Mouse (Mus musculus): ENCODE data around the gene Agap1. TPM values are rescaled to one million over a fixed set of nuclear protein-coding genes. Genes with fewer than 3 reads are reported as not detected.

The Agap1 gene
- polyA plus RNA-seq, 1 experiment from 2014 or later = 72.2 TPM

DNA sequence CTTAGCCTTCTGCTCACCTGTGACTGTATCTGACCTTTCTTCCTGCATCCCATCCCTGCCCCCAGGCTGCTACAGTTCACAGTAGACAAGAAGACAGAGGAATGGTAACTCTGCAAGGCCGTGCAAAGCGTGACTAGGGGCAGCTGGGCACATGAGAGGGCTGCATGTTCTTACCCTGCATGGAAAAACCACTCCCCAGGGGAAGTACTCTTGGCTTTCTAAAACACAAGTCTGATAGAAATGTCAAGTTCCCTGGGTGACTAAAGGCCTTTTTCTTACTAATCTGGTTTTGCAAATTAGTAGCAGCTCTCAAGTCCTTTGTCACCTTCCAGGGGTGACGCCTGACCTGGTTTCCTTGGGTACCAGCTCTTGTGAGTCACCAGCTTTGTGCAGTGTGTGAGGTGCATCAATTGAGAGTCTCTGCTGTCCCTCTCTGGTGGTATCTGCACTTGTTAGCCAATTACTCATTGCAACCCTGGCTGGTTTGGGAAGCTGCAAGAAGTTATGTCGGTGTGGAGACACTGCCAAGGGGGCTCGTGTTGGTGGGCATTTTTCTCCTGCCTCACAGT is 246.6 kb downstream of the Agap1 start:
- Histone ChIP-seq H3K4me2 (replicated peaks) (no peak overlapping the region), H3K4me1 (replicated peaks; ENCODE audit: control insufficient read depth, insufficient read depth, low read length) (peaks cover 36% of the 10 kb centered on the region), H3K4me3 (replicated peaks; ENCODE audit: low read length) (no peak overlapping the region), H3K9ac (no peak overlapping the region), H3K27me3 (ENCODE audit: control insufficient read depth, insufficient read depth, low read length) (no peaks in the 10 kb centered on the region), H3K9me3 (ENCODE audit: control insufficient read depth, low read length) (no peaks in the 10 kb centered on the region), H3K27ac (no peak overlapping the region), H3K36me3 (replicated peaks; ENCODE audit: control insufficient read depth, insufficient read depth) (peaks cover 12% of the 10 kb centered on the region)
- DNase-seq (ENCODE audit: low spot score) (no peak), ATAC-seq (ENCODE audit: low FRiP score) (no peak)
- 72% methylated on average over 5 of the region's 5 CpGs for WGBS

DNA sequence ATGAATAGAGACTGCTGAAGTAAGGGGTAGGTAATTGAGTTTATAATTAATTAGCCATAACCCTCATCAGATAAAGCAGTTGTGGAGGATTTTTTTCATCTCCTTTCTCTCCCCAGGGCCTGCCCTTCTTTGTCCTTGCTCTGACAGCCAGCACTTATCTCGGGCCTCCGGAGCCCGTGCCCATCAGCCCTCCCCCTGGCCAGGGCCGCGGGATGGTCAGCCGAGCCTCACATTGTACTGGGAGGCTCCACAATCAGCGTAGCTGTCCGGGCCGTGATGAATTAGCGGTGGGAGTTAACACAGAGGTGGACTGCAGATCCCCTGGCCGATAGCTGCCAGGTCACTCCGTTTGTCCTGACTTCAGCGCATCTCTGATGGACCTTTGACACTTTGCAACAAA is 248.7 kb downstream of the Agap1 start:
- Histone ChIP-seq H3K4me3 (replicated peaks; ENCODE audit: low read length) (no peak overlapping the region), H3K9me3 (ENCODE audit: control insufficient read depth, low read length) (no peaks in the 10 kb centered on the region), H3K27me3 (ENCODE audit: control insufficient read depth, insufficient read depth, low read length) (no peaks in the 10 kb centered on the region), H3K27ac (peak overlapping the region; percentile 33; the same call in 1 of the 2 replicates), H3K9ac (no peak overlapping the region), H3K4me1 (replicated peaks; ENCODE audit: control insufficient read depth, insufficient read depth, low read length) (peaks cover 46% of the 10 kb centered on the region), H3K4me2 (replicated peaks) (no peak overlapping the region), H3K36me3 (replicated peaks; ENCODE audit: control insufficient read depth, insufficient read depth) (peaks cover 13% of the 10 kb centered on the region)
- no peak for DNase-seq (ENCODE audit: low spot score)
- 9% methylated on average over 13 of the region's 13 CpGs for WGBS
- no peak for ATAC-seq (ENCODE audit: low FRiP score)

DNA sequence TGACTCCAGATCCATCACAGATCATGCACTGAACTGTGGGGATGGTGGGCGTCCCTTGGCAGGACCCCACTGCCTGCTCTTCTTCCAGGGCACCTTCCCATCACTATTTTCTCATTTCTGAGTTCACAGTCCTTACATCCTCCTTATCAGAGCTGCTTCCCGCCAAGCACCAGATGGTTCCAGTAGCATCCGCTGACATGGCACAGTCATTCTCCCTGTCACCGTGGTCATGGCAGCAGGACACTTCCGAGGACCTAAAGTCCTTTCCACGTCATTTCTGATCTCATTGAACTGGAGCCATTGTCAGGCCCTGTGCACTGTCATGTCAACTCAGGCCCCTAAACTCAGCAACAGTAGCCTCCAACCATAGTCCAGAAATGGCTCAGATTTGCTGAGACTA is 251.1 kb downstream of the Agap1 start:
- Histone ChIP-seq H3K27ac (no peak overlapping the region), H3K27me3 (ENCODE audit: control insufficient read depth, insufficient read depth, low read length) (no peaks in the 10 kb centered on the region), H3K4me1 (replicated peaks; ENCODE audit: control insufficient read depth, insufficient read depth, low read length) (peaks cover 41% of the 10 kb centered on the region), H3K36me3 (replicated peaks; ENCODE audit: control insufficient read depth, insufficient read depth) (peaks cover 12% of the 10 kb centered on the region; the same call in 1 of the 2 replicates), H3K4me3 (replicated peaks; ENCODE audit: low read length) (no peak overlapping the region), H3K4me2 (replicated peaks) (no peak overlapping the region), H3K9ac (no peak overlapping the region), H3K9me3 (ENCODE audit: control insufficient read depth, low read length) (no peaks in the 10 kb centered on the region)
- 86% methylated on average over 6 of the region's 6 CpGs for WGBS
- ATAC-seq (ENCODE audit: low FRiP score) (no peak), DNase-seq (ENCODE audit: low spot score) (no peak)

DNA sequence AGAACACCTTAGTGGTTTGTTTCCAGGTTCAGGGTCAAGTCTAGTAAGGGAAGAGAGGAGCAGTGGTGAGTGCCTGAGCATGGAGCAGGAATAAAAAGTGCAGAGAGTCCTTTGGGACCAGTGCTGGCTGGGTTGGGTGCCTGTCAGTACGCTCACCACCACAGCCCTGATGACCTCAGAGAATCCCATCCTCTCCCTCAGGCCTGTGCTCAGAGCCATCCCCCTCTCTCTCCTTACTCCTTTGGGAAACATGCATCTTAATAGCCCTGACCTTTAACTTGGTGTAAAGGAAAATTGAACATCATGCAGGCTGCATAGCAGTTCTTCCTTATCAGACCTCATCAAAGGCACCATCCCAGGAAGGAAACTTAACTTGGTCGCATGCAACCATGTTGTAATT is 252.3 kb downstream of the Agap1 start:
- Histone ChIP-seq H3K36me3 (replicated peaks; ENCODE audit: control insufficient read depth, insufficient read depth) (peaks cover 12% of the 10 kb centered on the region; the same call in 1 of the 2 replicates), H3K9me3 (ENCODE audit: control insufficient read depth, low read length) (no peaks in the 10 kb centered on the region), H3K4me1 (replicated peaks; ENCODE audit: control insufficient read depth, insufficient read depth, low read length) (peaks cover 36% of the 10 kb centered on the region), H3K4me3 (replicated peaks; ENCODE audit: low read length) (no peak overlapping the region), H3K9ac (no peak overlapping the region), H3K27me3 (ENCODE audit: control insufficient read depth, insufficient read depth, low read length) (no peaks in the 10 kb centered on the region), H3K4me2 (replicated peaks) (no peak overlapping the region), H3K27ac (no peak overlapping the region)
- ATAC-seq (ENCODE audit: low FRiP score) = no peak
- WGBS = 59% methylated on average over 2 of the region's 2 CpGs
- DNase-seq (ENCODE audit: low spot score) = no peak

DNA sequence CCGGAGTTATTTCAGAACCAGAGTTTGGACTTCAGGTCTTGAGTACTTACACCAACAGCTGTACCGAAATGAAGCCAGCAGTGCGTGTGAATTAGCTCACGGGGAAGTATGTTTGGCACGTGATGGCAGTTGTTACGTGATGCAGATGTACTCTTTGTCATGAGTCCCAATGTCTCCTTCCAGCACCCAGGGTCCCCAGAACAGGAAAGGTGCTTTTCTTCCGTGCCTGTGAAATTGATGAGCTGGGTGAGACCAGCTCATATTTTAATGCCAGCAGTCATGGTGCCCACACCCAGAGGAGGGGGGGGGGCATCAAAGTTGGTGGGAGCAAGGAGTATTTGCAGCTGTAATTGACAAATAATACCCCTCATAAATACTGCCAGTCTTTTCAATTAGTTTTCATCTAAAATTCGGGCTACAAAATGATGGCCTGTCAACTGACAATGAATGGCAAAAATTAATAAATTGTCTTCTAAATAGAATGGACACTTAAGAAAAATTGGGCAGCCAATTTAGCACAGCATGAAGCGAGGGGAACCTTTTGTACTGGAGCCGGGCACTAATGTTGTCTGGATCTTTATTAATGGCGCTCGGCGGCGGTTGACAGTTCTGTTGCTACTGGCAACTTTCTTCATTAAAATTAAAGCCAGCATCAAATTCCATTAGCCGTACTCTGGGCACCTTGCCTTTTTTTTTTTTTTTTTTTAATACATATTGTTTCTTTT is 253.3 kb downstream of the Agap1 start:
- Histone ChIP-seq H3K9ac (no peak overlapping the region), H3K27ac (no peak overlapping the region), H3K27me3 (ENCODE audit: control insufficient read depth, insufficient read depth, low read length) (no peaks in the 10 kb centered on the region), H3K4me2 (replicated peaks) (no peak overlapping the region), H3K9me3 (ENCODE audit: control insufficient read depth, low read length) (no peaks in the 10 kb centered on the region), H3K4me3 (replicated peaks; ENCODE audit: low read length) (no peak overlapping the region), H3K36me3 (replicated peaks; ENCODE audit: control insufficient read depth, insufficient read depth) (peaks cover 12% of the 10 kb centered on the region; the same call in 1 of the 2 replicates), H3K4me1 (replicated peaks; ENCODE audit: control insufficient read depth, insufficient read depth, low read length) (peaks cover 25% of the 10 kb centered on the region)
- ATAC-seq (ENCODE audit: low FRiP score) (no peak), DNase-seq (ENCODE audit: low spot score) (no peak)
- WGBS = 32% methylated on average over 15 of the region's 15 CpGs

DNA sequence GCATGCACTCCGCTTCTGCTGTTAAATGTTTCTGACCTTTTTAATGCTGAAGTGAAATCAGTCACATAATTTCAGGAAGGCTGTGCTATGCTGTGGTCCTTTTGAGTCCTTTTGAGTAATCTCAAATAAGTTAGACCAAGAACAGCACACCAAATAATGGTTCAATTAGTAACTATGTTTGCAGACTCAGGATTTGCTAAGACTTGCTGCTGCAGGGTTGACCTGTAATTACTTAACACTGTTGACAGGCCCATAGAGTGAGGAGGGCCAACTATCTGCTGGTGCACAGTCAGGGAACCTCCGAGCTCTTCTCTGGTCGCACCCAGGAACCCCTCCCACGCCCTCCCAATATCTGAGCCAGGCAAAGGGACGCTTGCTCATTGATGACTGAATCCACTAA is 255.2 kb downstream of the Agap1 start:
- ATAC-seq (ENCODE audit: low FRiP score) (no peak), DNase-seq (ENCODE audit: low spot score) (no peak)
- WGBS = 56% methylated on average over 5 of the region's 5 CpGs
- Histone ChIP-seq H3K9me3 (ENCODE audit: control insufficient read depth, low read length) (no peaks in the 10 kb centered on the region), H3K27me3 (ENCODE audit: control insufficient read depth, insufficient read depth, low read length) (no peaks in the 10 kb centered on the region), H3K4me2 (replicated peaks) (no peak overlapping the region), H3K27ac (no peak overlapping the region), H3K4me3 (replicated peaks; ENCODE audit: low read length) (no peak overlapping the region), H3K36me3 (replicated peaks; ENCODE audit: control insufficient read depth, insufficient read depth) (peaks cover 13% of the 10 kb centered on the region; the same call in 1 of the 2 replicates), H3K9ac (no peak overlapping the region), H3K4me1 (replicated peaks; ENCODE audit: control insufficient read depth, insufficient read depth, low read length) (peaks cover 31% of the 10 kb centered on the region)

DNA sequence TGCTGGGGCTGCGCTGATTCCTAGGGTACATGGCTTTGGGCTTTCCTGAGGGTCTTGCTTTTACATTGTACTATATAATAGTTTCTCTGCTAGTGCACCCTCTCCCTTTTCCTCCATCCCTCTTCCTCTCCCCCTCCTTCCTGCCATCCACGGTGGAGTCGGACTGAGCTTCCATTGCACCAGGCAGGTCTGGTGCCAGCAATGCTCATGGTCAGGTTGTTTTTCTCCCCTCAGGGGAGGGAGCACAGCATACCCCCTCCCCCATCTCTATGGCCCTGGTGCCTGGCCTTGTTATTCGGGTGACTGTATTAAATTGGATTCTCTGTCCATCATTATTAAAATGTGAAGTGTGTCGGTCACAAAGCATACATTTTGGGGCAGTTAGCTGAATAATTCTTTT is 259.1 kb downstream of the Agap1 start:
- no peak for DNase-seq (ENCODE audit: low spot score)
- 0 out of 2 replicates have a peak, but pooled peaks cover 7% of the 10 kb centered on the region for H3K36me3 ChIP-seq (replicated peaks; ENCODE audit: control insufficient read depth, insufficient read depth)
- no peak overlapping the region for H3K27ac ChIP-seq
- WGBS = 51% methylated on average over 5 of the region's 5 CpGs
- H3K4me2 ChIP-seq (replicated peaks) = no peak overlapping the region
- no peak overlapping the region for H3K9ac ChIP-seq
- H3K4me3 ChIP-seq (replicated peaks; ENCODE audit: low read length) = no peak overlapping the region
- no peaks in the 10 kb centered on the region for H3K27me3 ChIP-seq (ENCODE audit: control insufficient read depth, insufficient read depth, low read length)
- ATAC-seq (ENCODE audit: low FRiP score) = no peak
- no peaks in the 10 kb centered on the region for H3K9me3 ChIP-seq (ENCODE audit: control insufficient read depth, low read length)
- peaks cover 32% of the 10 kb centered on the region for H3K4me1 ChIP-seq (replicated peaks; ENCODE audit: control insufficient read depth, insufficient read depth, low read length)

DNA sequence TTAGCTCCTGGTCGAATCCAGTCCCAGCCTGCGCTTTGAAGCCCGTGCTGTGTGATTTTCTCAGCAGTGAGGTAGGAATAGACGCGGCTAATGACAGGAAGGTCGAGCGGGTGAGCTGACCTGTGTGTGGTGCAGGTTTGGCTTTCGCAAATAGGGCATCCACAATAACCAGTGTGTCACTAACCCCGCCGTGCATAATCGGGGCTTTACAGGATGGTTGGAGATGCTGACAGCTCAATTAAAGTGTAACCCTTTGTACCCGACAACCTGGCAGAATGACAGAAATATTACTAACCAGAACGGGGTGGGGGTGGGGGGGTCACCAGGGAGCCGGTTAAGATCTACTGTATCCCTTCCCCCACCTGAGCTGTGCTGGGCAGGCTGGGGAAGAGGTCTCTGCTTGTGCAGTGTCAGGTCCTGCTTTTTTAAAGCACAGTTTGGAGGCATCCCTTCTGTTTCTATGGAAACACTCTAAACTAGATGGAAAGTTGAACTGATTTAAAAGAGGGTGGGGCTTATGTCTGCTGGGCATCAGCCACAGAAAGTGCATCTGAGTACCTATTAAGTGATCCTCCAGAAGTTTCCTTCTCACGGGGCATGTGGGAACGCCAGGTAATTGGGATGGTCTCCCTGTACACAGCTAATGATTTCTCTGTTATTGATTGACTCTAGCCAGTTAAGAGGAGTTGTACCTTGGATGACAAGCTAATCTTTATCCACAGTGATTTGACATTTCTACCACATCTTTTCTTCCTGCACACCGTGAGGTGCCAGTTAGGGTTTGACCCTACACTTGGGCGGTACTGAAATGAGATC is 259.8 kb downstream of the Agap1 start:
- Histone ChIP-seq H3K36me3 (replicated peaks; ENCODE audit: control insufficient read depth, insufficient read depth) (0 out of 2 replicates have a peak, but pooled peaks cover 3% of the 10 kb centered on the region), H3K9me3 (ENCODE audit: control insufficient read depth, low read length) (no peaks in the 10 kb centered on the region), H3K27me3 (ENCODE audit: control insufficient read depth, insufficient read depth, low read length) (no peaks in the 10 kb centered on the region), H3K4me3 (replicated peaks; ENCODE audit: low read length) (no peak overlapping the region), H3K27ac (no peak overlapping the region), H3K9ac (no peak overlapping the region), H3K4me2 (replicated peaks) (no peak overlapping the region), H3K4me1 (replicated peaks; ENCODE audit: control insufficient read depth, insufficient read depth, low read length) (peaks cover 37% of the 10 kb centered on the region)
- DNase-seq (ENCODE audit: low spot score) (no peak), ATAC-seq (ENCODE audit: low FRiP score) (no peak)
- WGBS = 40% methylated on average over 18 of the region's 18 CpGs

DNA sequence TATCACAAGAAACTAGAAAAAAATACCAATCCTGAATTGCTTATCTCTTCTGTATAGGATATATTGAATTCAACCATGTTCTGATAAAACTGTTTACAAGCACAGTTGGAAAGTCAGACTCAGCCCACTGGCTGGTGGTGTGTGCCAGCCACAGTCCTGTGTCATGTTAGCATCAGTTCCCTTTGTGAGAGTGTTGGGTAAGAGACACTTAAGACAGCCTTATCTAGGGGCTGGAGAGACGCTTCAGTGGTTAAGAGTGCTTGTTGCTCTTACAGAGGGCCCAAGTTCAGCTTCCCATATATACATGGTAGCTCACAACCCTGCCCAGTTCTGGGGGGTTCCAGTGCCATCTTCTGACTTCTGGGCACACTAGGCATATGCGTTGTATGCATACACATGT is 261.6 kb downstream of the Agap1 start:
- Histone ChIP-seq H3K27ac (no peak overlapping the region), H3K4me3 (replicated peaks; ENCODE audit: low read length) (no peak overlapping the region), H3K36me3 (replicated peaks; ENCODE audit: control insufficient read depth, insufficient read depth) (0 out of 2 replicates have a peak, but pooled peaks cover 3% of the 10 kb centered on the region), H3K4me1 (replicated peaks; ENCODE audit: control insufficient read depth, insufficient read depth, low read length) (peaks cover 37% of the 10 kb centered on the region), H3K4me2 (replicated peaks) (no peak overlapping the region), H3K27me3 (ENCODE audit: control insufficient read depth, insufficient read depth, low read length) (no peaks in the 10 kb centered on the region), H3K9ac (no peak overlapping the region), H3K9me3 (ENCODE audit: control insufficient read depth, low read length) (no peaks in the 10 kb centered on the region)
- DNase-seq (ENCODE audit: low spot score) = no peak
- 91% methylated on average over 2 of the region's 2 CpGs for WGBS
- no peak for ATAC-seq (ENCODE audit: low FRiP score)

Data from hindbrain, embryonic 14.5 days (tissue).